Mouse (Mus musculus) kidney, postnatal 36 days (tissue): ENCODE results near the gene Olfr1423.
A peak's percentile ranks its signal among the peaks of the same experiment; 100 is the strongest.
"Not testable (repeated sequence)": the region's sequence is repeated elsewhere in the genome, so short reads cannot be mapped to it uniquely, and the experiment has no call there.

Source experiments
- DNase-seq, 2 experiments: peaks; one replicate each; pipeline ENCODE4 v3.0.0; 2021 to 2022; ENCODE audit warnings: mixed read lengths in 2 of 2

Olfr1423 gene

DNA sequence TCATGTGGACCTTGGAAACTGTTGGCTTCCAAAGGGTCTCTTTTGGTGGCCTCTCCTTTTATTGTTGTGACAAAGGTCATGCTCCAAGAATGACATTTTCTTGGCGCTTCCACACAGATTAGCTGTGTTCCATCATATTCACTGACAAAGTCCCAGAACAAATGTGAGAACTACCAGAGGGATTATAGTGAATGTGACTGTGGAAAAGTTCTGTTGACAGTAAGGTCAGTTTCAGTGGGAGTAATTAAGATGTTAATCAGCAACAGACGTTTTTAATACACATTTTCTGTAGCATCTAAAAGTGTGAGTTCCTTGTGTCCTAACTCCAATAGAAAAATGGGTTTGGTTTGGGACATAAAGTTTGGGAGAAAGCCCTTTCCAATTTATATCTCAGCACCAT, at the start of gene Olfr1423:
Gene Olfr1423 (minus strand): TSS at position 101 of the 400 bp plus-strand sequence.
- DNase-seq = no peak

DNA sequence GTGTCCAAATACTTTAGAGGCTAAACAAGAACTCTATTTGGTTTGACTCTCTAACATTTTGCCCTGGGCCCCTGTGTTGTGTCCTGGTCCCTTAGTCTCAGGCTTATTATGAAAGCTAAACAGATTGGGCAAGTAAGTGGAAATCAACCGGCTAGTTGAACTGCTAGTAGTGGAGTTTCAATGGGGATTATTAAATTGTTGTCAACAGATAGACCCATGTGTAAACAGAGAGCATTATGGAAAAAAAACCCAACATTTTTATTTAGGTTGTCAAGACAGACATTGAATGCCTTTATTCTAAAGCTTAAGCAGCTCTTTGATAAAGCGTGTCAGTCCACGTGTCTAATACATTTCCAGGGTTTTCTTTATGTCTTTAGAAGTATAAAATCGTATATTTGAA, 36.5 kb upstream of the Olfr1423 start, which contains the start of gene Olfr1425:
Gene Olfr1425 (minus strand): TSS at position 101 of the 400 bp plus-strand sequence.
- DNase-seq = not testable (repeated sequence)

DNA sequence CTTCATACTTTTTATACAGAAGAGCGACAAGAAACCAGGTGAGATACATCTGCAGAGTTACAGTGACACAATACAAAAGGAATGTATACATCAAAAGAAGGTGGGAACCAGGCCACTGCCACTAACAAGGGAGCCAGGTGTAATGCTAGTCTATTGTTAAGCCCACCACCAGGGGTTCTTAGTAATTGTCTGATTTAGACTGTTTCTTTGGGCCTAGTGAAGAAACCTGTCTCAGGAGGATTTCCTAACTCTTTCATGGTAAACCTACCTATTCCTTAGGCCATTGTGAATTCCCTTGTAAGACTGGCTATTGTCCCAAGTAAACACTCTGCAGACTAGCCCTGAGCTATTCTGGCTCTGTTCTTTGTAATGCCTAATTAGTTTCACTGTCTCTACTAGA, 28.4 kb upstream of the Olfr1423 start:
- not testable (repeated sequence) for DNase-seq

DNA sequence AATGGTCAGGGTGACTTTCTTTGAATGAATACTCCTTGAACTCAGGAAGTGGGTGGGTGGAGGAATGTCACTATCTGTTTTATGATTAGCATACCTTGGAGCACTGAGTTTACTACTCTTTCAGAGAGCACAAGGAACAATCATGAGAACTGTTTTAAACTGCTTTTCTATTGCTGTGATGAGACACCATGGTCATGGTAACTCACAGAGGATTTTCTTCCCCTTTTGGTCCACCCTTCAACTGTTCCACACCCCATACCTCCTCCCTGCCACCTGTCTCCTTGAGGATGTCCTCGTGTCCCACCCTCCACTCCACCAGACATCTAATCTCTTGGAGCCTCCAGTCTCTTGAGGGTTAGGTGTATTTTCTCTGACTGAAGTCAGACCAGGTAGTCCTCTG, 26.7 kb upstream of the Olfr1423 start:
- DNase-seq = not testable (repeated sequence)

DNA sequence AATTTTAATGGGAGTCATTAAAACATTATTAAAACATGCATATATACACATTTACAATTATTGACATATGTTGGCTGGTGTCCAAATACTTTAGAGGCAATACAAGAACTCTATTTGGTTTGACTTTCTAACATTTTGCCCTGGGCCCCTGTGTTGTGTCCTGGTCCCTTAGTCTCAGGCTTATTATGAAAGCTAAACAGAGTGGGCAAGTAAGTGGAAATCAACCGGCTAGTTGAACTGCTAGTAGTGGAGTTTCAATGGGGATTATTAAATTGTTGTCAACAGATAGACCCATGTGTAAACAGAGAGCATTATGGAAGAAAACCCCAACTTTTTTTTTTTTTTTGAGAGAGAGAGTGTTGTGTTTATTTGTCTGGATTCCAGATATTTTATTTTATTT, 21.5 kb upstream of the Olfr1423 start, which contains the start of gene Olfr1424:
Gene Olfr1424 (minus strand): TSS at position 101 of the 400 bp plus-strand sequence.
- DNase-seq = not testable (repeated sequence)

DNA sequence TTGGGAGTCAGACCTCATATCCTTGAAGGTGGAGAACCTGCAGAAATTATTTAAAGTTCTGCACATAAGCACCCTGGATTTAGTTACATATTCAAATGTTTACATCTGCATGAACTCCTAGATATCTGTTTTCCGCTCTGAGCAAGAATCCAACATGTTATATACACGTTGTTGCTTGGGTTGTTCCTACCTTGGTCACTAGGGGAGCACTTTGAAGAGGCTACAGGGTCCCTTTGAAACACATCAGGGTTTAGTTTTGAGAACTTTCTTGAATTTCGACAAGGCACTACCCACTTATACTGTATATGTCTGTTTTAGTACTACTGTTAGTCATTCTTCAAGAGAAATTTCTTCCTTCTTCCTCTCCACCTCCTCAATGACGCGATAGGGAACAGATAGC, 2.0 kb upstream of the Olfr1423 start:
- DNase-seq = no peak

DNA sequence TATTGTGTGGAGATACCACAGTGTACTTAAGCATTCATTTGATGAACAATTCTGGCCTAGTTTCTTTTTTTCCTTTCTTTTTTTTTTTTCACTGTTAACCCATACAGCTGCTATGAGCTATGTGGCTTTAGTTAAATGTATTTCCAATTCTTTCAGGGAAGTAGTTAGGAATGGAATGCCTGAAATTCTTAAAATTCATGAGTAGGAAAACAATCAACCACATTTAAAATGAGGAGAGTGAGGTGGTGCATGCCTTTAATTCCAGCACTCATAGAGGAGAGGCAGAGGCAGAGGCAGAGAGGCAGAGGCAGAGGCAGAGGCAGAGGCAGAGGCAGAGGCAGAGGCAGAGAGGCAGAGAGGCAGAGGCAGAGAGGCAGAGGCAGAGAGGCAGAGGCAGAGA, 3.4 kb downstream of the Olfr1423 start:
- no peak for DNase-seq

DNA sequence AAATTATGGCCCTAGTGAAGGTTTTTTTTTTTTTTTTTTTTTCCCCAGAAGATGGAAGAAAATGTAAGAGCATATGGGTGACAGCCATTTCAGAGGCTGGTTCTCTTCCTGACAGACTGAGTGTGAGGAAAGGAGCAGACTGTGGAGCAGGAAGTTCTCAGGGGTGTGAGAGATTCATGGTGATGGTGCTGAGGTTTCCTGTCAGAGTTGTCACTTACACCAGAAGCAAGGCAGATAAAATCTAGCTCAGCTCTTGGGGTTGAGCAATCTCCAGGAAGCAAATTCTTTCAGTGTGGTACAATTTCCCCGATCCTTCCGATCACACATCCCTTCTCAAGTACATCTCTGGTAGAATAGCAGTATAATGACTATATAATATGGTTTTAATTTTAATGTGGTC, 14.5 kb downstream of the Olfr1423 start:
- DNase-seq = no peak

DNA sequence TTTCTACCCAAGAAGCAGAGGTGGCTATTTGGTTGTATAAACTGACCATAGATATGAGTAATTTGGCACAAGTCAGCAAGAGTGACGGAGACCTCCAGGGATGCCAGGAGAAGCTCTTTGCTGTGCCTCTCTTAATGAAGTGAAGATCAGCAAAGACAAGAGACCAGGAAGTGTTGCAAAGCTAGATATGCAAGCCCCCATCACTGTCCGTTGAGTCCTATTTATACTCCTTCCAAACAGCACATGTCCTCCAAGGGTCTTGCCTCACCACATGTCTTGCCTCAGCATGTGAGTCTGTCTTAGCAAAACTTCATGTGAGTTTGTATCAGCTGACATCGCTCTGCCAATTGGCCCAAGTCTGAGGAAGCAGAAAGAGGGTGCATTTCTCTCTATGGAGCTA, 15.8 kb downstream of the Olfr1423 start:
- no peak for DNase-seq

DNA sequence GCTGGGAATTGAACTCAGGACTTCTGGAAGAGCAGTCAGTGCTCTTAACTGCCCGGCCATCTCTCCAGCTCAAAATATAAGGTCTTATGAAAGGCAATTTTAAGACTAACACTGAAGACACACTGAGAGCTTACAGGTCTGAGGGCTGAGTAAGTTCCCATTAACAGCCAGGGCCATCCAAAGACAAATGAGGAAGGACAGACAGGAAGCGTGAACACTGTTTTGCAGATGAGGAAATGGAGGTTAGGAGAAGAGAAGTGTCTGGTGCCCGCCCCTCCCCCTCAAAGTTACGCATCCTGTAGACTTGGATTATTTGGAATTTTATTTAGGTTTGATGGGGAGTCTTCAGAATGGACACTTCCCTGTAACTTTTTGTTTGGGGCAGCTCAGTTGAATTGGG, 17.0 kb downstream of the Olfr1423 start:
- no peak for DNase-seq

DNA sequence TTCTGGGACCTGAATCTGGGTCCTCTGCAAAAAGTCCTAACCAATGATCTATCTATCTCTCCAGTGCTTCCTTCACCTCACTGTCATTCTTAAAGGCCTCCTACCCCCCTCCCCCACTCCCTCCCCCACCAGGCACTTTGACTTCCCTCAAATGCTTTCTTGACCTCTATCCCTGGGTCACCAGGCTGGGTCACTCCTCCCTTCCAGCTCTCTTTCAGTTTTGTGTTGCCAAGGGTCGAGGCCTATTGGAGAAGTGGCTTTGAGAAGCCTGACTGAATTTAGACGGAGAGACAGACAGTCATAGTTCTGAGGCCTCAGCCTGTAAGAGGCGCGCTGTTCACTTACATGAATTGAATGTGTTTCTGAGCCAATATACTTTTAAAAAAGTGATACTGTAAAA, 24.9 kb downstream of the Olfr1423 start:
- no peak for DNase-seq

DNA sequence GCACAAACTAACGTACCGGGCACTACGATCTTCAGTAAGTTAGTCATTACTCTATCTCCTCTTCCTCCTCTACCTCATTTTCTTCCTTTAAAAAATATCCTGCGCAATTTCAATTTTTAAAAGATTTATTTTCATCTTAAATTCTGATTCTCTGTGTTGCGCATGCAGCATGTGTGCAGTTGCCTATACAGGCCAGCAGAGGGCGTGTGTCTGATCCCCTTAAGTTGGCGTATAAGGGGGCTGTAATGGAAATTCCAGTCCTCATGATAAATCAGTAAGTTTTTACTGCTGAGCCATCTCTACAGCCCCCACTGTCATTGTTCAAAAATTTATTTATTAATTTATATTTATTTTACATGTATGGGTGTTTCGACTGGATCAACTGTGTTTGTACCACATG, 25.4 kb downstream of the Olfr1423 start:
- DNase-seq = no peak

DNA sequence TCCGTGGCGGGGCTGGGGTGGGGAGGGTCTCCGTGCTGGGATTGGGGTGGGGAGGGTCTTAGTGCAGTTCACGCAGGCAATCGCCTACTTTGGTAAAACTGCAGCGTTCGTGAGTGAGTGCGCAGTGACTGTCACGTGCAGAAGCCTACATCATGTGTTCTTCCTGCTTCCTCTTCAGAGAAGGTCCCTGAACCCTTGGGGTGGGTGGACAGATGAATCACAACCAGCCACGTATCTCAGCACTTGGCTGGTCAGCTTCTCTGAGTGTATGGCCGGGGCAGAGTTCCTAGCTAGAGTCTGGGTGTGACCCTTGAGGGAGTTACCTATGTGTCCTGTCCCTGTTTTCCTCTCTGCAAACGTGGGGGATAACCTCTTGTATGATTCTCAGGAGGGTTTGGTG, 27.9 kb downstream of the Olfr1423 start:
- DNase-seq = peak; percentile 64 to 71

DNA sequence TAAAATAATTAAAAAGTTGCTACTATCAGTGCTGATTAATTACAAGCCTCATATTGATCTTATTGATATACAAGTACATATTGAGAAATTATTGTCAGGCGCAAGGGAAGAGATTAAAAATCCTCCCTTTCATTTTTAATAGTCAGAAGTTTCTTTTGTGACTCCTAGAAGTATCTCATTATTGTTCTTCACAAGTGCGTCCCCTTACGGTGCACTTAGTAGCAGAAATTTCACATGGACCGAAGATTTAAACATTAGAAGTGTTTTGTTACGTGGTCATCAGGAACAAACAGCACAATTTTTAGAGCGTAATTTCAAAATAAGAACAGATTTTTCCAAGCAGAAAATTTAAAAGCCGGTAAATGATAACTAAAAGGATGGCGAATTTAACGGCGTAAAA, 28.5 kb downstream of the Olfr1423 start:
- no peak for DNase-seq

DNA sequence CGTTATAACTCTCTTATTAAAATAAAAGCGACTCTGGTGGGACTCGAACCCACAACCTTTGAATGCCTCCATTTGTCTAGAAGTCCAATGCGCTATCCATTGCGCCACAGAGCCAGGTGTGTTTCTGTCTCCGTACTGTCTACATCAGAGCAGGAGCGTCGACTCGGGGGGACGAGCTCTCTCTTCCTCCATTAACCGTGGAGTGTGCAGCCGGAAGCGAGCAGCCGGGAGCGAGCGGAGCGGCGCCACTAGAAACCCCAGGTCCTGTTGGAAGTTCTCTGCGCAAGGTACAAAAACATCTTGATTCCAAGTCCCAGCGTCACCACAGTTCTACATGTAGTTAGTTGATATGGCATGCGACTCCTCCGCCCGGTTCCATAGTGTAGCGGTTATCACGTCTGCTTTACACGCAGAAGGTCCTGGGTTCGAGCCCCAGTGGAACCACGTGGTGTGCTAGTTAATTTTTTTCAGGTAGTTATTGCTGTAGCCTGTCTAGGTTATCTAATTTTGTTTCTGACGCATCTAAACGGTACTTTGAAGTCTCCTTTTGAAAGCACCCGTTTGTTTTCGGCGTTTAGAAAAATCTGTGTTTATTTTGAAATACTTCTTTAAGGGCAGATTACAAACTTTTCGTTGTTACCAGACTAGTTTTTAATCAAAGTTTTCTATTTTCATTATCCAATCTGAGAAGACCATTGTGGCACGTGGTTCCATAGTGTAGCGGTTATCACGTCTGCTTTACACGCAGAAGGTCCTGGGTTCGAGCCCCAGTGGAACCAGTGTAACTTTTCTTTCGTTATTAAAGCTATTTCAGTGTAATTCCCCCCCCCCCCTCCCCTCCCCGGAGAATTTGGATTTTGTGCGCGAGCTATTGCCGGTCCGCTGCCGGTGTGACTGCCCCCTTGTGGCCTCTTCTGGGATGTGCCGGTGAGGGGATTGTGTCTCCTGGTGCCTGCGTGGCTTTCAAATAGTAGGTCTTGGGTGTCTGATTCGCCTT, 29.3 kb downstream of the Olfr1423 start:
- DNase-seq = peak; percentile 87 to 88

DNA sequence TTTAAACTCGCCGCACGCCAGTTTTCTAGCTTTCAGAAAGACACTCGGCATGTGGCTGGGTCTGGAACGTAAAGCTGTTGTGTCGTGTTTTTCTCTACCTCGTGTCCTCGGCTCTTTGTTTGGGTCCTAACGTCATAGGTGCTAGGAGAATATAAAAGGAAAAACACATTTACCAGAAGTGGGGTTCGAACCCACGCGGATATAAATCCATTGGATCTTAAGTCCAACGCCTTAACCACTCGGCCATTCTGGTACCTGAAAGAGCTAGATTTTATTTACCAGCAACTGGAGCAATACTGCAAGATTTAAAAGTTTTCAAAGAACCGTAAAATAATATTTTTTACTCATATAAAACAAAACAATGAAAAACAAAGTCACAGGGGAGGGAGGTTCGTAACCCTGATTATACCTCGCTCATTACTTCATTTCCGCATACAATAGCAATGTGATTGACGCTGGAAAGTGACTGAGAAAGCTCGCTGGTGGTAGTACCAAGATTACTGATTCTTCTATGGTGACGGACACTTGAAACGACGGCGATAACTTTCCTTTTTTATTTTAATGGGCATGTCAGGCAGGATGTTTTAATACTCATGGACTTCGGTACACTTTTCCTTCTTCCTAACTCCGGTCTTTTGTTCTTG, 30.1 kb downstream of the Olfr1423 start:
- peak; percentile 74 to 75 for DNase-seq

DNA sequence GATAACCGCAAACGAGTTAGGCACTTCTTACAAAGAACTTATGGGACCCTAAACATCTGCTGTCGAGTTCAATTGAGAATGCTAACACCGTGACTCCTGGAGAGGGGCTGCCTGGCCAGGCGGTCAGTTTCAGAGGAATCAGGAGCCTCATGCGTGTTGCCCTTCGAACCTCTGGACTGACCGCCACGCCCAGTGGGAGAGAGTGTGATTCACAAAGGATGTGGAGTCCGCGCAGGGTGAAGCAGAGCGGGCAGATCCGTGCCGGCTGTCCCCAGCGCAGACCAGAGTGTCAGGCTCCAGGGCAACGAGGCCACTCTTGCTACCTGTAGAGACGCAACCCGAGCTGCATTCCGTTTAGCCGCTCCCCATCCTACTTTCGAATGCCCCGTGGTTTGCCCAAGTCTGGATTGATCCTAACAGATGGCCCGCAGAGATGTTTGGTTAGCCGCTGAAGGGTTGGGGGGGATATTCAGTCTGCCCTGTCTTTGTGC, 30.8 kb downstream of the Olfr1423 start:
- DNase-seq = peak; percentile 87

DNA sequence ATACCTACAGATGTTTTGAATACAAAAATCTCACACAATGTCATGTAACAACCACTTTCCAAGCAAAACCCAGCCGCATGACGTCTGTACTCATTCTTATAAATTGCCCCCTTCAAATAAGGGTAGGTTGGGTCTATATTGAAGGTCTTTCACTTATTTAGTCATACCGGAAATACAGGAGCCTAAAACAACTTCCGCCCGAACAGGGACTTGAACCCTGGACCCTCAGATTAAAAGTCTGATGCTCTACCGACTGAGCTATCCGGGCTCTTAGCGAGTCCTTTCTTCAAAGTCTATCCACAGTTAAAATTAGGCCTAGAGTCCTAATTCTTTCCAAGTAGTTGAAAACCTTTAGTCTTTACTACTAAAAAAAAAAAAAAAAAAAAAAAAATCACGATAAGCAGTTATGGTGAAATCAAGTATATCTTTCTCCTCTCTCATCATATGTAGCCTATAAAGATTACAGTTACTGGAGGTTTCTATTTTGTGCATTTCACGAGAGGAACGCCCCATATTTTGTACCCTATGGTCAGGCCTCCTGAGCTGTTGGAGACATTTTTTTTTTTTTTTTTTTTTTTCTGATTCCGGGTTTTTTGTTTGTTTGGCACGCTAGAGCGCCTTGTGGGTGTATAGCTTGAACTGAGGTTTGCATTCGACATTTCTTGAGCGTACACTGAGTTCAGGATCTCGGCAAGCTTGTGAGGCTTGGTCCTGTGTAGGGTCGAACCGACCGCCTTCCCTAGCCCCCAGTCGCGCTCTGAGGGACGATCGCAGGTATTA, 31.4 kb downstream of the Olfr1423 start:
- DNase-seq = peak; percentile 66 to 71

DNA sequence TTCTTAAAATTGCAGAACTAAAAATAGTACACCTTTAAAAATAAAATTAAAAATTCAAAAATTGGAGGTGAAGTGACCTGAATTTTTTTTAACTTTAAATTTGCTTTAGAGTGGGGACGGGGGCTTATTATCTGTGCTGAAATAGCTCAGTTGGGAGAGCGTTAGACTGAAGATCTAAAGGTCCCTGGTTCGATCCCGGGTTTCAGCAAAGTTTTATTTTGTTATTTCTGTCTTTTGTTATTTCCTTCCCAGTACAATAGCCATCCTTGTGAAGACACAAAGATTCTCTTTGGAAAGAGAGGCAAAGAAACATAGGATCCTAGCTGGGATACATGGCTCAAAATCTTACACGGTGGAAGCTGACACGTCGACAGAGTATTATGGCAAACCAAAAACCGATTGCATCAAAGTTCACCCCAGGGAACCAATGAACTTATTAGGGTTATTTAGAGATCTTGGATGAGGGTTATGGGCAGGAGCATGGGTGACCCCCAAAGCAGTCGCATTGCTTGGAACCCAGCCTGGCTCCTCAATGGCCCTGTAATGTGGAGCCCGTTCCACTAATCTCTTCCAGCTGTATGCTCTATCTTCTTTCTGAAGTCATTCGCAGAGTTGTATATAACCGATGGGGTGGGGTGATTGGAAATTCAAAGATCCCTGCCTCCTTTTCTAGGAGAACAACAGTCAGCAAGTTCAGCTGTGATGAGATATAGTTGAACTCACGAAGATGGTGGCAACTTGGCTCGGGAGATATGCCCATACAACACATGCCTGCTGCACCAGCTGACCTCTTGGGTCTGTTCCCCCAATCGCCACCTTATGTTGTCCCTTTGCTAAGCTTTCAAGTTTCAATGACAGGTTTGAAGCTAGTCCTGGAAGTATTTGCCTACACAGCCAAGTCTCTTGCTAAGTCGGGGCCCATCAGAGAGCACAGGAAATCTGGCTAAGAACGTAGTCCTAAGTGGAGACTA, 32.4 kb downstream of the Olfr1423 start:
- no peak for DNase-seq

DNA sequence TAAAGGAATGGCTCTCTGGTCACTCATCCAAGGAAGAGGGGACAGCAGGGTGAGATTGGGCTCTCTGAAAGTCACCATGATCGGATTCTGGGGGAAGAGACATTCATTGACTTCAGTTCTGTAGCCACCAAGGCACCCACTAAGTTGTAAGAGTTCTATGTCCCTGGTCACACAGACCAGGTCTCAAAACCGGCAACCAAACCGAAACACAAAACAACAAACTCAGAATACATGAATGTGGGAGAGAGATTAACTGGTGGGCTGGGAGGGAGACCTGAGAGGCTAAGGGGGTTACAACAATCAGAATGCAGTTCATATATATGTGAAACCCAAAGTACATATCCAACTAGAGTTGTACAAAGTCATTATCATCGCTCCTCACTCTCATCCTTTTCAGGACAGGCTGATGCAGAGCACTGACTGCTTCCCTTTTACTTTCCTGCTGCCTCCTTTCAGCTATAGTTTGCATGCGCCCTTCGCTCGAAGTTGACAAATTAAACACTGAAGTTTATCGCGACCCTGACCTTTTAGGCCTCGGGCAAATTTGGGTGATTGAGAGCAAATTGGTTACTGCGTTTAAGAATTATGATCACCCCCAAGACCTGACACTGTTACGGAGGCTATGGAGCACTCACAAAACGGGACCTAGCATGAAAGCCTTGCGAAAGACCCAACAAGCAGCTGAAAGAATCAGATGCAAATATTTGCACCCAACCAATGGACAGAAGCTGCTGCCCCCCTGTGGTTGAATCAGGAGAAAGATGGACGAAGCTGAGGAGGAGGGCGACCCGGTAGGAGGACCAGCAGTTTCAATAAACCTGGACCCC, 33.8 kb downstream of the Olfr1423 start:
- DNase-seq = peak; percentile 45 to 73
